Mouse (Mus musculus) stomach, embryonic 16.5 days (tissue): ENCODE results near the gene Bbip1. TPM values are rescaled to one million over a fixed set of nuclear protein-coding genes. Genes with fewer than 3 reads are reported as not detected.
A peak's percentile ranks its signal among the peaks of the same experiment; 100 is the strongest.
"Not testable (repeated sequence)": the region's sequence is repeated elsewhere in the genome, so short reads cannot be mapped to it uniquely, and the experiment has no call there.

ENCODE experiments used
- ATAC-seq: fragments of 200-750 bp; cut with Nextera tagmentation; 2 replicates; pipeline ENCODE4 v1.8.0; 2017; ENCODE audit warnings: moderate number of reproducible peaks, moderate TSS enrichment; ENCODE audit not compliant: insufficient read depth, low FRiP score
- H3K27ac ChIP-seq: fragments of 300-500 bp; sonication (generic); 2 replicates; pipeline ENCODE4 v1.5.1; 2014; ENCODE audit warnings: low read length
- H3K27me3 ChIP-seq: fragments of 300-500 bp; sonication (generic); 2 replicates; pipeline ENCODE4 v1.6.1; 2014; ENCODE audit warnings: low read length, control low read depth, mixed read lengths; ENCODE audit not compliant: control insufficient read depth, insufficient read depth
- H3K36me3 ChIP-seq: fragments of 300-500 bp; sonication (generic); 2 replicates; pipeline ENCODE4 v1.6.1; 2014; ENCODE audit warnings: low read length; ENCODE audit not compliant: control insufficient read depth, insufficient read depth
- H3K4me1 ChIP-seq: fragments of 300-500 bp; sonication (generic); 2 replicates; pipeline ENCODE4 v1.6.1; 2014; ENCODE audit warnings: low read length, control low read depth, mixed read lengths; ENCODE audit not compliant: control insufficient read depth, insufficient read depth
- H3K4me2 ChIP-seq: fragments of 300-500 bp; sonication (generic); 2 replicates; pipeline ENCODE4 v1.6.1; 2014; ENCODE audit warnings: low read depth, low read length, mixed read lengths
- H3K4me3 ChIP-seq: fragments of 300-500 bp; sonication (generic); replicated peaks from 2 replicates; pipeline ENCODE4 v1.5.1; 2014; ENCODE audit warnings: mild to moderate bottlenecking, low read length
- H3K9ac ChIP-seq: fragments of 300-500 bp; sonication (generic); 2 replicates; pipeline ENCODE4 v1.6.1; 2014; ENCODE audit warnings: low read length
- H3K9me3 ChIP-seq: fragments of 300-500 bp; sonication (generic); replicated peaks from 2 replicates; pipeline ENCODE4 v1.6.1; 2016; ENCODE audit warnings: low read length, control low read depth; ENCODE audit not compliant: control insufficient read depth
- WGBS: fragments of 180-500 bp; shearing (Covaris S2); extraction: QIAGEN DNeasy Blood & Tissue Kit; methylation state at CpG from one replicate; pipeline ENCODE4 v1.1.7; 2014; 5-methylcytosine and 5-hydroxymethylcytosine counted together
- polyA plus RNA-seq: library from polyadenylated mRNA; unstranded; fragments of >200 nt; fragmentation: Nextera tagmentation; extraction: Ambion mirVana; gene quantifications from 2 replicates; pipeline ENCODE4 v1.2.1, GENCODE M21; 2015

Bbip1 gene
- polyA plus RNA-seq, 1 experiment from 2014 or later: 69.9 TPM

DNA sequence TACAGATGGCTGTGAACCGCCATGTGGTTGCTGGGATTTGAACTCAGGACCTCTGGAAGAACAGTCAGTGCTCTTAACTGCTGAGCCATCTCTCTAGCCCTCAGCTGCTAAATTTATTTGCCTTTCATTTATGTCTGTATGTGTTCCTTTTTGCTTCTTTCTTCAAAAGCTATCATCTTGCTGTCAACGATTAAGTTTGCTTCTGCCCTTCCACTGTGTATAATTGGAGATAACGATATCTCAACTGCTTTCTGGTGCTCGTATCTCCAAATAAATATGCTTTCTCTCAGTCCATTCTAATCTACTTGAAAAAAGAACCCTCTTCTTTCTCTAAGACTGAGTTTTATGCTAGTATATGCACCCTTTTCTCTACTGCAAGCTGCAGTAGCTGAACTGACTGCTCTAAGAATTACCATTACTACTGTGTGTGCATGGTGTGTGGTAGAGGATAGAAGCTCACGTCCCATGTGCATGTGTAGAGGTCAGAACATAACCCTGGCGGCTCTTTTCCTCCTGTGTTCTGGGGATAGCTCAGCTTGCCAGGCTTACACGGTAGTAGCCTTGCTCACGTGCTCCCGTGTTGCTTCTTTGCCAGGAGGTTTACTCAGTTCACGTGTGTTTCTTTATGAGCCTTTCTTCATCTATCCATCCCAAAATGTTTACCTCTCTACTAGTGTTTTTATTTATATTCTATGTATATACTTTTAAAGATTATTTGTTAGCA is 20.6 kb upstream of the Bbip1 start:
- no peak for ATAC-seq
- H3K36me3 ChIP-seq: no peaks in the 10 kb centered on the region
- H3K4me1 ChIP-seq: no peaks in the 10 kb centered on the region
- no peaks in the 10 kb centered on the region for H3K27me3 ChIP-seq
- WGBS: 81% methylated on average over 10 of the region's 10 CpGs
- no peak overlapping the region for H3K4me3 ChIP-seq
- no peak overlapping the region for H3K4me2 ChIP-seq
- H3K27ac ChIP-seq: no peak overlapping the region
- no peak overlapping the region for H3K9ac ChIP-seq
- H3K9me3 ChIP-seq: no peaks in the 10 kb centered on the region

- not testable (repeated sequence) for H3K4me1 ChIP-seq, ATAC-seq, H3K9ac ChIP-seq, H3K4me2 ChIP-seq, H3K36me3 ChIP-seq, H3K27me3 ChIP-seq, H3K9me3 ChIP-seq, H3K27ac ChIP-seq, H3K4me3 ChIP-seq
- WGBS: 93% methylated on average over 3 of the region's 3 CpGs
Measured at GRCm38 (mm10) chr19:53964347-53964746, 19.9 kb upstream of the Bbip1 start.

DNA sequence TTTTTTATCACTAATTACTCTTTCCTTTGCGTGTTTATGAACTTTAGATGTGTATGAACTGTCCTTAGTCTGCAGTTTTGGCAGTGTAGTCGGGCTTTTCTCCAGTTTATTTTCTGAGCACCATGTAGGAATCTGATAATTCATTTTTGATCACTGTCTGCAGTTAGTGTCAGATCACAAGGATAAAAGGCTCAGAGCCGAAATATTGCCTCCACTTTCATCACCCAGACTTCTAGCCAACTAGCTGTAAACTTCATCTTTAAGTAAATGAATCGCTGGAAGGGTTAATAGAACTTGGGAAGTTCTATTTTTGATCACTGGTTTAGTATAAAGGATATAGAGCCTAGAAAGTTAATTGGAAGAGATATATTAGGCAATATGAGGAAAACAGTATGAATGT is 18.1 kb upstream of the Bbip1 start:
- no peak overlapping the region for H3K4me3 ChIP-seq
- WGBS: 79% methylated on average over 4 of the region's 4 CpGs
- H3K36me3 ChIP-seq: no peaks in the 10 kb centered on the region
- no peak overlapping the region for H3K4me2 ChIP-seq
- no peaks in the 10 kb centered on the region for H3K4me1 ChIP-seq
- H3K27ac ChIP-seq: no peak overlapping the region
- ATAC-seq: no peak
- H3K27me3 ChIP-seq: no peaks in the 10 kb centered on the region
- no peaks in the 10 kb centered on the region for H3K9me3 ChIP-seq
- H3K9ac ChIP-seq: no peak overlapping the region

GRCm38 (mm10) chr19:53957513-53957912 is 13.1 kb upstream of the Bbip1 start:
- Histone ChIP-seq H3K9ac (no peak overlapping the region), H3K4me3 (no peak overlapping the region), H3K4me2 (no peak overlapping the region), H3K4me1 (no peaks in the 10 kb centered on the region), H3K27me3 (no peaks in the 10 kb centered on the region), H3K9me3 (no peaks in the 10 kb centered on the region), H3K36me3 (no peaks in the 10 kb centered on the region), H3K27ac (no peak overlapping the region)
- 88% methylated on average over 2 of the region's 2 CpGs for WGBS
- no peak for ATAC-seq

DNA sequence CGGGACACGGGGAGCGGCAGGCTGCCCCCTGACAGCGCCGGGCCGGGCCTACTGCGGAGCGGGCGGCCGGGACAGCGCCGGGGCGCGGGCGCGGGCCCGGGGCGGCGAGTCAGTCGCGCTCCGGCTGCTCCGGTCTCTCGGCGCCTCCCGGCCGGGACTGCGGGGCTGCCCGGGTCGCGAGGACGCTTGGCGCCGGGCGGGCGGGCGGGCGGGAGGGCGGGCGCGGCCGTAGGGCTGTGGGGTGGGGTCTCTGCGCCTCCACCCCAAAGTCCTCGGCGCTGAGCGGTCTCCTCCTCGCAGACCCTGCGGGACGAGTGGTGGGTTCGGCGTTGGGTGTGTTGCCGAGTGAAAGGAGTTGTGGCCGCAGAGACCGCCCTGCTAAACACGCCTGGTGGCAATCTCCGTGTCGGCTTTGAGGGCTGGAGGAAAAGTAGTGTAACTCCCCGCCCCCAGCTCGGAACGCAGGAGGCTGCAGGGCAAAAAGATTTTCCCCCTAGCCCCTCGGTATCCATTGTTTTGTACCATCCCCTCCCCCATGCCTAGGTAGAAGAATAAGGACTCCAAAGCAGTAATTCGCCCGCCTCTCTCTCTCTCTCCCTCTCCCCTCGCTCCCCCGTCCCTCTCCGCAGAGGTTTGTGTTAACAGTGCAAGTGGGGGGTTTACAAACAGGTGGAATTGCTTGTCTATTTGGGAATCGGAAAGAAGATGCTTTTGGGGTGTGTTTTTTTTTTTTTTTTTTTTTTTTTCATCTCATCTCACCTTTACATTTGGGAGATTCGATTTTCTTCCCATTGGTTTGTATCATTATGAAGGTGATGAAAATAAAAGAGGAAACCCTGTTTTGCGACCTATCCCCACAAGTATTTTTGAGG is 980 bp upstream of the Bbip1 start:
- WGBS: under 1% methylated on average over 52 of the region's 69 CpGs
- H3K4me2 ChIP-seq: peak overlapping the region; percentile 71
- 0 out of 2 replicates have a peak, but pooled peaks have one; percentile 0 for ATAC-seq
- H3K36me3 ChIP-seq: no peaks in the 10 kb centered on the region
- H3K4me1 ChIP-seq: peaks cover 21% of the 10 kb centered on the region
- H3K9ac ChIP-seq: peak overlapping the region; percentile 97
- H3K27me3 ChIP-seq: no peaks in the 10 kb centered on the region
- H3K4me3 ChIP-seq: peak overlapping the region; percentile 86
- H3K27ac ChIP-seq: peak overlapping the region; percentile 97
- no peaks in the 10 kb centered on the region for H3K9me3 ChIP-seq

DNA sequence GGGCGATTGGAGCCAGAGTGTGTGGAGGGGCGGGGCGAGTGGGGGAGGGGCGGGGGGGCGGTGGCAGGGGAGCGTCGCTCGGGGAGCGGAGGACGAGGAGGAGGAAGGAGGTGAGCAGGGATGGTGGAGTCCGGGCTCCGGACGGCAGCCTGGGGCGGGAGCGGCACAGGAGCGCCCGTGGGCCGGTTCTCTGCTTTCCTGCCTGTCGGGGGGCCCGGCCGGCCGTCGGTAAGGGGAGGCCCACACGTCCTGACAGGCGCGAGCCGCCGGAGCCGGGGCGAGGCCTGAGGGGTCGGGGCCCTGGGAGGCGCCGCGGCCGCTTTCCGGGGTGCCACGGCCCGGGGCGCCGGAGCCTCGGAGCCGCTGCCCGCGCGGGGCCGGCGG is 351 bp upstream of the Bbip1 start:
- H3K27ac ChIP-seq: peak overlapping the region; percentile 97
- no peaks in the 10 kb centered on the region for H3K36me3 ChIP-seq
- no peak; the same call in 1 of the 2 replicates for ATAC-seq
- H3K4me3 ChIP-seq: peak overlapping the region; percentile 86
- H3K9me3 ChIP-seq: no peaks in the 10 kb centered on the region
- peaks cover 21% of the 10 kb centered on the region for H3K4me1 ChIP-seq
- no peaks in the 10 kb centered on the region for H3K27me3 ChIP-seq
- peak overlapping the region; percentile 71; the same call in 1 of the 2 replicates for H3K4me2 ChIP-seq
- peak overlapping the region; percentile 97 for H3K9ac ChIP-seq
- WGBS: 1% methylated on average over 32 of the region's 47 CpGs

- H3K9me3 ChIP-seq: no peaks in the 10 kb centered on the region
- no peak for ATAC-seq
- no peak overlapping the region for H3K27ac ChIP-seq
- H3K4me2 ChIP-seq: peak overlapping the region; percentile 68; the same call in 1 of the 2 replicates
- H3K9ac ChIP-seq: peak overlapping the region; percentile 31; the same call in 1 of the 2 replicates
- H3K36me3 ChIP-seq: no peaks in the 10 kb centered on the region
- H3K4me1 ChIP-seq: peaks cover 21% of the 10 kb centered on the region
- H3K27me3 ChIP-seq: no peaks in the 10 kb centered on the region
- H3K4me3 ChIP-seq: 0 out of 2 replicates have a peak overlapping the region, but pooled peaks have one; percentile 5
- 89% methylated on average over 2 of the region's 2 CpGs for WGBS
Measured at GRCm38 (mm10) chr19:53942342-53942741, 2.1 kb downstream of the Bbip1 start.

DNA sequence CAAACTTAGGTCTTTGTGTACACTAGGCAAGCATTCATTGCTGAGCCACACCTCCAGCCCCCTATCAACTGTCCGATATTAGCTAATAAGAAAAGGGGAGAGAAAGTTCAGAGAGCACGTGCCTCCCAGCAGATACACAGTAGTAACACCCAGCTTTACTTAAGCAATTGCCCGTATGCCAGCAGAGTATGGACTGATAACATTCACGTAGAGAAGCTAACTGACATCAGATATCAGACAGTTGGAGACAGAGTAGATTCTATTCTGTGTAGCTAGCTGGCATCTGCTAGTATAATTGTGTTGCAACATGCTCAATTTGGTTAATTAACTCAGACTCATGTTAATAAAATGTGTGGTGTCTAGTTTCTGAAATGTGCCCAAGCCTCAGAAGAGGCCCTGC is 3.3 kb downstream of the Bbip1 start:
- WGBS: 59% methylated on average over 4 of the region's 4 CpGs
- ATAC-seq: no peak
- no peak overlapping the region for H3K4me3 ChIP-seq

GRCm38 (mm10) chr19:53939467-53939866 is 5.0 kb downstream of the Bbip1 start:
- no peak for ATAC-seq
- Histone ChIP-seq H3K4me2 (no peak overlapping the region), H3K4me3 (no peak overlapping the region), H3K4me1 (peaks cover 15% of the 10 kb centered on the region), H3K9me3 (no peaks in the 10 kb centered on the region), H3K9ac (no peak overlapping the region), H3K27ac (no peak overlapping the region), H3K36me3 (no peaks in the 10 kb centered on the region), H3K27me3 (no peaks in the 10 kb centered on the region)
- WGBS: 77% methylated on average over 4 of the region's 4 CpGs

More for the DNA sequence above, 3.3 kb downstream of the Bbip1 start:
- Histone ChIP-seq H3K9ac (no peak overlapping the region), H3K36me3 (no peaks in the 10 kb centered on the region), H3K9me3 (no peaks in the 10 kb centered on the region), H3K4me1 (peaks cover 18% of the 10 kb centered on the region), H3K27ac (no peak overlapping the region), H3K4me2 (no peak overlapping the region), H3K27me3 (no peaks in the 10 kb centered on the region)
